Mouse (Mus musculus): ENCODE measurements at regions not wholly inside any gene's neighbourhood (a gene's known extent, or its start where the extent isn't known, plus 50 kb on each side); places are given as distances from the start of the nearest gene placed in this dataset.

DNA sequence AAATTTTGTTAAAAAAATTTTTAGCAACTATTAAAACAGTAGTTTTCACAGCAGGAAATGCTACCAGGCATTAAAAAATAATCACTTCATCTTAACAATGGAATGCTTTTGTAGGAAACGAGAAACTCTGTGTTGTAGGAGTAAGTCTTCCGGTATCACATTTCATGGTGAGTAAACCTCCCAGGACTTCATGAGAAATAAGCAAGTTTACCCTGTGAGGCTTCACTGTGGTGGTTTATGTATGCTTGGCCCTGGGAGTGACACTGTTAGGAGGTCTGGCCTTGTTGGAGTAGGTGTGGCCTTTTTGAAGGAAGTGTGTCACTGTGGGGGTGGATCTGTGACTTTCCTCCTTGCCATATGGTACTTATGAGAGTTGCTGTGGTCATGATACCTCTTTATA is 289.0 kb upstream of the Igfbp3 start:
- 87% methylated on average over 2 of the region's 2 CpGs for WGBS
- ATAC-seq (ENCODE audit: low FRiP score) = no peak
- H3K27me3 ChIP-seq = no peaks in the 10 kb centered on the region
- no peaks in the 10 kb centered on the region for H3K9me3 ChIP-seq
- no peak overlapping the region for H3K4me3 ChIP-seq (replicated peaks)
- H3K9ac ChIP-seq = no peak overlapping the region
- H3K27ac ChIP-seq = no peak overlapping the region
- no peak overlapping the region for H3K4me2 ChIP-seq
- H3K4me1 ChIP-seq = no peaks in the 10 kb centered on the region
- no peaks in the 10 kb centered on the region for H3K36me3 ChIP-seq (replicated peaks)

DNA sequence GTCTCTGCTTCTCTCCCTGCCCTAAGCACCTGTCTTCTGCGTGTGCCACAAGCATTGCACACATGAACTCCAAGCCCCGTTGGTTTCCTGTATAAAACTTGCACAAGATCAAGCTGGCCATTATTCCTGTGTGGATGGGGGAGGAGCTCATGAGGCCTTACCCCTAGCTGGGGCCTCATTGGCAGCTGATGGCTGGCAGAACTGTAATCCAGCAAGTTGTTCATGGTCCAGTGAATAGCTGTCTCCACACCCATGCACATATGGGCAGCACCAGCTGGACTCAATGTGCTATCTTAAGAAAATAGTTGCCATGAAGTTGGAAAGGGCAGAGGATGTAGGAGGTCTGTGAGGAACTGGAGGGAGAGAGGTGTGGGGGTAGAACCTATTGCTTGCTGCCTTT is 288.3 kb upstream of the Igfbp3 start:
- Histone ChIP-seq H3K36me3 (replicated peaks) (no peaks in the 10 kb centered on the region), H3K9me3 (no peaks in the 10 kb centered on the region), H3K4me3 (replicated peaks) (no peak overlapping the region), H3K4me1 (no peaks in the 10 kb centered on the region), H3K27ac (no peak overlapping the region), H3K27me3 (no peaks in the 10 kb centered on the region), H3K4me2 (no peak overlapping the region), H3K9ac (no peak overlapping the region)
- 74% methylated on average over 2 of the region's 2 CpGs for WGBS
- ATAC-seq (ENCODE audit: low FRiP score) = no peak

DNA sequence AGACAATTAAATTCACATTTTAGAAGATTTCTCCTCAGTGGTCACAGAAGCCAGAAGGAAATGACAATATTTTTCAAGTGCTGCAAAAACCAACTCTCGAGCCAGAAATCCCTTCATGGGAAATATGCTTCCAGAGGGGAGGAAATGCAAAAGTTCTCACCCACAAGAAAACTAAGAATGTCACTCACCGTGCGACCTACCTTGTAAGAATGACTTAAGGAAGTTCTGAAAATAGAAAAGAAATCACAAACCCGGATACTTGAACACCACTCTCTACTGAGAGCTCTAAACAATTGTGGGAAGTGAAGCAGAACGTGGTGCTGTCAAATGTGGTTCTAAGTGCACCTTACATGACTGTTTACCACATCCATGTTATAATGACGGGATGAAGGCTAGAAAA is 284.1 kb upstream of the Igfbp3 start:
- no peak overlapping the region for H3K9ac ChIP-seq
- H3K4me3 ChIP-seq (replicated peaks) = no peak overlapping the region
- no peaks in the 10 kb centered on the region for H3K27me3 ChIP-seq
- no peaks in the 10 kb centered on the region for H3K4me1 ChIP-seq
- H3K36me3 ChIP-seq (replicated peaks) = no peaks in the 10 kb centered on the region
- H3K4me2 ChIP-seq = no peak overlapping the region
- 81% methylated on average over 6 of the region's 6 CpGs for WGBS
- no peaks in the 10 kb centered on the region for H3K9me3 ChIP-seq
- ATAC-seq (ENCODE audit: low FRiP score) = no peak
- no peak overlapping the region for H3K27ac ChIP-seq

DNA sequence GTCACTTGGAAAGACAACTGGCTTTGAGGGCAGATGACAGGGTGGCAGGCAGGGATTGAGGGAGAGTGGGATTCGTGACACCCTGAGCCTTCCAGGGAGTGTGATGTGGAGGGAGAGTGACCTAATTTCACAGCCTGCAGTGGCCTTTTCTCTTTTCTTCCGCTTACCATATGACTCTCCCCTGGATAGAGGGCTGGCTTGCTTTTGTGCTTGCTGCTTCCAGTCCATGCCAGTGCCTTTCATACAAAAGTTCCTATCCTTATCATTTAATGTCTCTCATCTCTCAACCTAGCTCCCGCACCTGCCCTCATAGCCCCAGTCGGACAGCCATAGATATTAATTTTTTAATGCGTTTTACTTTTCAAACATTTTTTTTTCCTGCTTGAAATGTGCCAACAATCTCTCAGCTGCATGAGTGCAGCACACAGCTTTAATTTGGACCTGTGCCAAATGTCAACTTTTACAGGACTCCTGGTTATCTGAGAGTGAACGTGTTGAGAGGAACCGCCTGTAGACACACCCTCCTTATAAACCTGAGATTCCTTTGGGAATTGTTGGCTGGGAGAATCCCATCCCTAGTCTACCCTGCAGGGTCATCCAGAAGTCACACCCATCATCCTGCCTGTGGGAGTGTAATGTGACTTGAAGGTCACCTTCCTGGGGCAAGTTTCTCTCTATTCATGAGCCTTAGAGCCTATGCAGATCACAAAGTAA is 260.3 kb upstream of the Igfbp3 start:
- WGBS = 83% methylated on average over 7 of the region's 7 CpGs
- no peak for ATAC-seq (ENCODE audit: low FRiP score)

DNA sequence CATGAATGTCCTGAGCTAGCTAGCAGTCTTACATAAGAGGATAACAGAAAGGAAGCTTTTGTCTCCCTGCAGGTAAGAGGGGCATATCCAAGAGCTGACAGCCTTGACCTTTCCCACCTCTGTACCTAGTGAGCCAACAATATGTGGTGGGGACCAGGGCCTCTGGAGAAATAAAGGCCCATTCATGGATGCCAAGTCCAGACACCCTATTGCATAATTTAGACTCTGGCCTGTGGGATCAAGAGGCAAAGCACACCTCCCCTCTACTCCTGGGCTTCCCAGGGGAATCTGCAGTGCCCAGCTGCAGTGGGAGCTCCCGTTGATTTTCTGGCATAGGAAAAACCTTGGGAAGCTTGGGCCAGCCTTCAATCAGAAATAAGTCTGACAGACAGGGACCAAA is 251.8 kb upstream of the Igfbp3 start:
- no peaks in the 10 kb centered on the region for H3K27me3 ChIP-seq
- no peaks in the 10 kb centered on the region for H3K36me3 ChIP-seq (replicated peaks)
- no peak overlapping the region for H3K27ac ChIP-seq
- H3K9ac ChIP-seq = no peak overlapping the region
- no peaks in the 10 kb centered on the region for H3K4me1 ChIP-seq
- no peak for ATAC-seq (ENCODE audit: low FRiP score)
- H3K4me3 ChIP-seq (replicated peaks) = no peak overlapping the region
- H3K9me3 ChIP-seq = no peaks in the 10 kb centered on the region
- H3K4me2 ChIP-seq = no peak overlapping the region
- WGBS = 85% methylated on average over 1 of the region's 1 CpGs

More for the DNA sequence above, 260.3 kb upstream of the Igfbp3 start:
- Histone ChIP-seq H3K4me3 (replicated peaks) (no peak overlapping the region), H3K4me2 (no peak overlapping the region), H3K4me1 (no peaks in the 10 kb centered on the region), H3K9me3 (no peaks in the 10 kb centered on the region), H3K27ac (no peak overlapping the region), H3K36me3 (replicated peaks) (no peaks in the 10 kb centered on the region), H3K27me3 (no peaks in the 10 kb centered on the region), H3K9ac (no peak overlapping the region)

DNA sequence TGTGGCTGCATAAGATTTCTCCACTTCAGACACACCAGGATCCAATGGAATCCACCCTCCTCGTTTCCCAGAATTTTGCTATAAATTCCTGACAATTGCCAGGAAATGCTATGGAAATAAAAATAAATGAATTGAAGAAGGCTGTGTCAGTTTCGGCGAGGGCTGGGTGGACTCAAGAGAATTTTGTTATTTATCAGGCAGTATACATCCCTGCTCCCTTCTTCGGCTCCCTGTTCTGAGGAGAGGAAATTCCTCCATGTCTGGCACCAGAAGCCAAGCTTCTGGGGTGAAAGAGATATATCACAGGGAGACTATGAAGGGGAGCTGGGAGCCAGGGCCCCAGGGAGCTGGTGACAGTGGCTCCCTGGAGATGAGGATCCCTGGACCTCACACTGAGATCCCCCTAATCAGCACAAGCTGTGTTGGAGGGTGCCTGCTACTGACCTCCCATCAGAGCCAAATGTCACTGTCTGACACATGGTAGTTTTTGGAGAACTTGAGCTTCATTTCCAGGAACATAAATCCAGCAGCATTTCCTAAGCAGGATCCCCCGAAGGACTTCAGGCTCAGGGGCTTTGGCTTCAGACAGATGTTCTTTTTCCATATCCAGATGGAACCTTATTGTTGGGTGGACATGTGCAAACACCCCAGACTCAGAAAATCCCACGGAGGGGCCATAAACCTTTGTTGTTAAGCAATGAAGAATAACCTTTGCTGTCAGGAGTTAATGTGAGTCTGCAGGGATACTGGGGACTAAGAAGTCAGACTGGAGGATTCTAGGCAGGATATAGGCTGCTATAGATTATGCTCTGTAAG is 248.4 kb upstream of the Igfbp3 start:
- Histone ChIP-seq H3K9ac (no peak overlapping the region), H3K4me3 (replicated peaks) (no peak overlapping the region), H3K36me3 (replicated peaks) (no peaks in the 10 kb centered on the region), H3K9me3 (no peaks in the 10 kb centered on the region), H3K27ac (no peak overlapping the region), H3K27me3 (no peaks in the 10 kb centered on the region), H3K4me2 (no peak overlapping the region), H3K4me1 (no peaks in the 10 kb centered on the region)
- ATAC-seq (ENCODE audit: low FRiP score) = no peak
- 84% methylated on average over 6 of the region's 6 CpGs for WGBS

DNA sequence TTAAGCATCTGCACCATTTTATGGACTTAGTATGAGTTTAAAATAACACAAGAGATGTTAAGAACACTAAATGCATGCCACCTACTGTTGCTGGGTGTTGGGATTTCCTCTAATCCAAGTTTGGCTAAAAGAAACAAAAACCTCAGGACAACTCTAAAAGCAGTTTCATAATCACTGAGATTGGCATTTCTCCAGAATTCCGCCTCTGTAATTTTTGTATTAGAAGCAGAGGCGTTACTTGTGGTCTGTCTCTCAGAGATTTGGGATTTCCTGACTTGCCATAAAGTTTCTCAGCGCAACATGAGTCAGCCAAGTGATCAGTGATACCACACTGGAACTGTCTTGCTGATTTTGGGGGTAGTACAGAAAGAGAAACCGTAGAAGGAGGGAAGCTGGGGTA is 238.0 kb upstream of the Igfbp3 start:
- ATAC-seq (ENCODE audit: low FRiP score) = no peak
- no peak overlapping the region for H3K4me3 ChIP-seq (replicated peaks)
- no peaks in the 10 kb centered on the region for H3K36me3 ChIP-seq (replicated peaks)
- H3K4me1 ChIP-seq = no peaks in the 10 kb centered on the region
- 85% methylated on average over 4 of the region's 4 CpGs for WGBS
- no peaks in the 10 kb centered on the region for H3K27me3 ChIP-seq
- no peak overlapping the region for H3K27ac ChIP-seq
- H3K9me3 ChIP-seq = no peaks in the 10 kb centered on the region
- H3K4me2 ChIP-seq = no peak overlapping the region
- no peak overlapping the region for H3K9ac ChIP-seq

DNA sequence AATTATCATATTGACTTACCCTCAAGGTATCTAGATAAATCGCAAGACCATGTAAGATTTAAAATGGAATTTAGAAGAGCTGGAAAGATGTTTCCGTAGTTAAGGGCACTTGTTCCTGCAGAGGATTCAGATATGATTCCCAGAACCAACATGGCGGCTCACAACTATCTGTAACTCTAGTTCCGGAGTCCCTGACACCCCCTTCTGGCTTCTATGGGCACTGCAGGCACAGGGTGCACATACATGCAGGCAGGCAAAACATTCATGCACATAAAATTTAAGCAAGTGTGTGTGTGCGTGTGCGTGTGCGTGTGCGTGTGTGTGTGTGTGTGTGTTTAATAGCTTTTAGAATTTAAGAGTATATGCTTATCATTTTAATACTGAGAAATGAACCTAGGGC is 230.8 kb upstream of the Igfbp3 start:
- no peaks in the 10 kb centered on the region for H3K27me3 ChIP-seq
- no peak overlapping the region for H3K4me3 ChIP-seq (replicated peaks)
- H3K9me3 ChIP-seq = no peaks in the 10 kb centered on the region
- no peaks in the 10 kb centered on the region for H3K36me3 ChIP-seq (replicated peaks)
- H3K4me1 ChIP-seq = no peaks in the 10 kb centered on the region
- no peak overlapping the region for H3K9ac ChIP-seq
- ATAC-seq (ENCODE audit: low FRiP score) = no peak
- no peak overlapping the region for H3K4me2 ChIP-seq
- H3K27ac ChIP-seq = no peak overlapping the region
- WGBS = 94% methylated on average over 8 of the region's 8 CpGs

DNA sequence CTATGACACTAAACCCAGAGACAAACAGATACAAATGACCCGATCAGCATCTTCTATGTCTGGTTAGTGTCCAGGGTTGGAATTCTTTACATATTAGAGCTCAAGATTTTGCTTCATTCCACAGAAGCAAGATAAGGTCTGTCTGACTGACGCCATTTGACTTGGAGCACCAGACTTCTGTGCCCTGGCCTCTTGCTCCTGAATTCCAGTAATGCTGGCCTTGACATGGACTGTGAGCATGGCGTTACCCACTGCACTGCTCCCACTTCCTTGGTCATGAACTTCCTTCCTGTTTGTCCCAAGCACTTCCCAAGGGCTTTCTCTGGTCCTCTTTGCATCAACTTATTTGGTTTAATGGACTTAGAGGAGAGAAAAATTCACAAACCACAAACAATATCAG is 225.6 kb upstream of the Igfbp3 start:
- H3K27me3 ChIP-seq = no peaks in the 10 kb centered on the region
- no peak for ATAC-seq (ENCODE audit: low FRiP score)
- H3K4me3 ChIP-seq (replicated peaks) = no peak overlapping the region
- no peaks in the 10 kb centered on the region for H3K36me3 ChIP-seq (replicated peaks)
- H3K9me3 ChIP-seq = no peaks in the 10 kb centered on the region
- no peak overlapping the region for H3K9ac ChIP-seq
- WGBS = 95% methylated on average over 3 of the region's 3 CpGs
- H3K4me2 ChIP-seq = no peak overlapping the region
- H3K27ac ChIP-seq = no peak overlapping the region
- H3K4me1 ChIP-seq = no peaks in the 10 kb centered on the region

DNA sequence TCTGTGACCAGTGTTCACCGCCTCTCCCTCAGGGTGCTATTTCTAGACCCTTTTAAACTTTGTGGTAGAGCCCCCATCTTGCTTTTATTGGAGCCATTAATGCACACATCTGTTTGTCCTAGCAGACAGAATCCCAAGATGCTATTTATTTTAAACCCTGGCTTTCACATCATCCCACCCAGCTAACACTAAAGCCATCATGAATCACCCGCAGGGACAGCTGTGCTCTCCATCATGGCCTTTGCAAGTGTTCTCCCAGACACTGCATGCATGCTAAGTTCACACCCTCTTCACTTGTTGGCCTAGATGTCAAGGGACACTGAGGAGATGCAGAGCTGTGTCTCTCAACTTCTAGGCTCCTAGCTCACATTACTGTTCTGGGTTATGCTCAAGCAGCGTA is 220.9 kb upstream of the Igfbp3 start:
- H3K4me3 ChIP-seq (replicated peaks) = no peak overlapping the region
- no peaks in the 10 kb centered on the region for H3K27me3 ChIP-seq
- no peaks in the 10 kb centered on the region for H3K9me3 ChIP-seq
- H3K27ac ChIP-seq = no peak overlapping the region
- no peak overlapping the region for H3K4me2 ChIP-seq
- WGBS = 98% methylated on average over 3 of the region's 3 CpGs
- no peaks in the 10 kb centered on the region for H3K36me3 ChIP-seq (replicated peaks)
- H3K9ac ChIP-seq = no peak overlapping the region
- no peak for ATAC-seq (ENCODE audit: low FRiP score)
- no peaks in the 10 kb centered on the region for H3K4me1 ChIP-seq

DNA sequence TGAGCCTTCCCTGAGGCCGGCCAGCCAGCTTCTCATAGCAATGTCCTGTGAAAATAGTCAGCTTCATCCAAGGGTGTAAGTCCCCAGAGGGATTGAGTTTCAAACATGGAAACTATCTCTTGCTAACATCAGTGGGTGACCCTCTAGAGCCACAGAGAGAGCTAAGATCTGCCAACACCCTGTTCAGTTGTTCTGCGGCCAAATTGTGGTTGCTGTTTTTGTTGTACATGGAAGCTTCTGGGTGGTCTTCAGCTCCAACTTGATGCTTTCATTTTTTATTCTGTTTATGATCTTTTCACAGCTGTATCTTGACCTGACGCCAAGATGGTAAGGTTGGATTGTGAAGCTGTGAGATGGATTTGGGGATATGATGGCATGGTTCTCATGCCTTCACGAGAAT is 214.0 kb upstream of the Igfbp3 start:
- H3K27me3 ChIP-seq = no peaks in the 10 kb centered on the region
- H3K4me2 ChIP-seq = no peak overlapping the region
- peaks cover 11% of the 10 kb centered on the region for H3K4me1 ChIP-seq
- H3K27ac ChIP-seq = no peak overlapping the region
- H3K36me3 ChIP-seq (replicated peaks) = no peaks in the 10 kb centered on the region
- no peak for ATAC-seq (ENCODE audit: low FRiP score)
- no peaks in the 10 kb centered on the region for H3K9me3 ChIP-seq
- no peak overlapping the region for H3K9ac ChIP-seq
- no peak overlapping the region for H3K4me3 ChIP-seq (replicated peaks)
- 89% methylated on average over 4 of the region's 4 CpGs for WGBS

DNA sequence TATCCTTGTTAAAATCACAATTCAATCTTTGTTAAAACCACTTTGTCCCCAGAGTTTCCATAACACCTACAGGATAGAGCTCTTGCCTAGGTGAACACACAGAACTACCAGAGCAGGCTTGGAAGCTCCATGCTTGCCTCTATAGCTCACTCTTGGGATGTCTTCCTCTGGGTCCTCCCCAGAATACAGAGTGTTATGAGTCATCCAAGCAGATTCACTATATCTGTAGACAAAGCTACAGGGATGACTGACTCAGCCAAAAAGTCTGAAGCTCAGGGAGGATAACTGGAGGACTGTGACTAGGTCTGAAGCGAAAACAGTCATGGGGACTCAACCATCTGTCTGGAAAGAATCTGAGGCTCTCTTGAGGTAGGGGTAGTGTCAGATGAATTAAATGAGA is 211.5 kb upstream of the Igfbp3 start:
- Histone ChIP-seq H3K4me2 (no peak overlapping the region), H3K9ac (no peak overlapping the region), H3K4me1 (peaks cover 11% of the 10 kb centered on the region), H3K27ac (no peak overlapping the region), H3K36me3 (replicated peaks) (no peaks in the 10 kb centered on the region), H3K27me3 (no peaks in the 10 kb centered on the region), H3K9me3 (no peaks in the 10 kb centered on the region), H3K4me3 (replicated peaks) (no peak overlapping the region)
- ATAC-seq (ENCODE audit: low FRiP score) = no peak
- WGBS = 97% methylated on average over 1 of the region's 1 CpGs

DNA sequence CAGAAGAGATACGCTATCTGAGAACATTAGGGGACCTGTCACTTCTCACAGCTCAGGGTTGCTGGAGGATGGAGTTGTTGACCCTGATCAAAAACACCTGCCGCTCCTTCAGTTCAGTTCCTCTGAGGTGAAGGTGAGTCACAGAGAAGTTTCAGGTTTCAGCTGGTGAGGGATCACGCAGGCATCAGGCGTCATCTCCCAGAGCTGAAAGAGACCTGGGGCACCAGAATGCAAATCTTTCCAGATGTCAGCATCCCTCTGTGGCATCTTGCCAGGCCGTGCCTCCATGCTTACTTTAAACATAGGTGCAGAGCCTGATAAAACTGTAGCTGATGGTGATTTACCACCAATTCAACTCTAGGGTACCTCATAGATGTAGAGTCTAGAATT is 210.4 kb upstream of the Igfbp3 start:
- H3K4me2 ChIP-seq = no peak overlapping the region
- no peak overlapping the region for H3K27ac ChIP-seq
- H3K36me3 ChIP-seq (replicated peaks) = no peaks in the 10 kb centered on the region
- no peaks in the 10 kb centered on the region for H3K27me3 ChIP-seq
- no peak overlapping the region for H3K4me3 ChIP-seq (replicated peaks)
- H3K4me1 ChIP-seq = peaks cover 11% of the 10 kb centered on the region
- no peak for ATAC-seq (ENCODE audit: low FRiP score)
- H3K9ac ChIP-seq = no peak overlapping the region
- 81% methylated on average over 5 of the region's 5 CpGs for WGBS
- H3K9me3 ChIP-seq = no peaks in the 10 kb centered on the region
